Mouse (Mus musculus): ENCODE results near the gene Gm12888.
"Not testable (repeated sequence)": the region's sequence is repeated elsewhere in the genome, so short reads cannot be mapped to it uniquely, and the experiment has no call there.

Gene Gm12888

GRCm38 (mm10) chr4:121324817-121325216 lies at the start of gene Gm12888:
Gm12888 (minus strand) TSS chr4:121324917.
- not testable (repeated sequence) for DNase-seq

All from kidney, adult 18-20 months (tissue).